Mouse (Mus musculus) forebrain, postnatal 0 days (tissue): Measurements from ENCODE around the gene Krt80. TPM values are rescaled to one million over a fixed set of nuclear protein-coding genes. Genes with fewer than 3 reads are reported as not detected.

Experiments
- ATAC-seq: fragments of 200-750 bp; cut with Nextera tagmentation; 2 replicates; pipeline ENCODE4 v1.8.0; 2017; ENCODE audit warnings: mild to moderate bottlenecking, moderate library complexity
- DNase-seq: peaks from one replicate; pipeline ENCODE4 v3.0.0-alpha.2; 2015
- H3K27ac ChIP-seq: fragments of 300-500 bp; sonication (generic); 2 replicates; pipeline ENCODE4 v1.5.1; 2014; ENCODE audit warnings: low read depth, mild to moderate bottlenecking, antibody characterized with exemption, low read length, moderate library complexity, mixed read lengths
- H3K27me3 ChIP-seq: fragments of 300-500 bp; sonication (generic); 2 replicates; pipeline ENCODE4 v1.6.1; 2014; ENCODE audit warnings: mild to moderate bottlenecking, low read length, mixed read lengths; ENCODE audit not compliant: insufficient read depth
- H3K36me3 ChIP-seq: fragments of 300-500 bp; sonication (generic); 2 replicates; pipeline ENCODE4 v1.6.1; 2014; ENCODE audit warnings: mild to moderate bottlenecking, moderate library complexity; ENCODE audit not compliant: insufficient read depth
- H3K4me1 ChIP-seq: fragments of 300-500 bp; sonication (generic); 2 replicates; pipeline ENCODE4 v1.6.1; 2014; ENCODE audit warnings: antibody characterized with exemption; ENCODE audit not compliant: insufficient read depth
- H3K4me2 ChIP-seq: fragments of 300-500 bp; sonication (generic); 2 replicates; pipeline ENCODE4 v1.6.1; 2014; ENCODE audit warnings: low read depth, mild to moderate bottlenecking, moderate library complexity
- H3K4me3 ChIP-seq: fragments of 300-500 bp; sonication (generic); 2 replicates; pipeline ENCODE4 v1.5.1; 2014; ENCODE audit warnings: low read depth, low read length, mixed read lengths
- H3K9ac ChIP-seq: fragments of 300-500 bp; sonication (generic); 2 replicates; pipeline ENCODE4 v1.6.1; 2014; ENCODE audit warnings: mild to moderate bottlenecking
- H3K9me3 ChIP-seq: fragments of 300-500 bp; sonication (generic); 2 replicates; pipeline ENCODE4 v1.6.1; 2016; ENCODE audit warnings: low read length
- CTCF ChIP-seq: sonication (generic); IDR thresholded peaks from 2 replicates; pipeline ENCODE4 v1.5.1; 2016; ENCODE audit warnings: antibody characterized with exemption, control low read depth, low read depth
- WGBS: fragments of 180-500 bp; shearing (Covaris S2); extraction: QIAGEN DNeasy Blood & Tissue Kit; methylation state at CpG from one replicate; pipeline ENCODE4 v1.1.7; 2014; 5-methylcytosine and 5-hydroxymethylcytosine counted together
- polyA plus RNA-seq: library from polyadenylated mRNA; unstranded; fragments of >200 nt; fragmentation: Nextera tagmentation; extraction: Ambion mirVana; gene quantifications from 2 replicates; pipeline ENCODE4 v1.2.1, GENCODE M21; 2015
- total RNA-seq: library from RNA; depleted of rRNA; stranded (reverse); fragments of >200 nt; gene quantifications from 2 replicates; pipeline ENCODE4 v1.2.3, GENCODE M21; 2014

Krt80 gene
- total and polyA plus RNA-seq, 2 experiments from 2014 or later: 0.16 to 0.29 TPM

GRCm38 (mm10) chr15:101375956-101376775 lies 6.2 kb upstream of the Krt80 start:
- WGBS: 67% methylated on average over 6 of the region's 6 CpGs
- no peaks in the 10 kb centered on the region for H3K9me3 ChIP-seq
- H3K4me2 ChIP-seq: no peak overlapping the region
- H3K27me3 ChIP-seq: no peaks in the 10 kb centered on the region
- no peaks in the 10 kb centered on the region for H3K36me3 ChIP-seq
- no peak for DNase-seq
- H3K4me1 ChIP-seq: 0 out of 2 replicates have a peak, but pooled peaks cover 4% of the 10 kb centered on the region
- no peak overlapping the region for H3K27ac ChIP-seq
- H3K4me3 ChIP-seq: no peak overlapping the region
- no peak for TF ChIP-seq CTCF
- no peak for ATAC-seq
- no peak overlapping the region for H3K9ac ChIP-seq

GRCm38 (mm10) chr15:101374879-101375278 lies 4.9 kb upstream of the Krt80 start:
- Histone ChIP-seq H3K27ac (no peak overlapping the region), H3K4me3 (no peak overlapping the region), H3K36me3 (no peaks in the 10 kb centered on the region), H3K9ac (no peak overlapping the region), H3K4me2 (no peak overlapping the region), H3K9me3 (no peaks in the 10 kb centered on the region), H3K4me1 (0 out of 2 replicates have a peak, but pooled peaks cover 4% of the 10 kb centered on the region), H3K27me3 (no peaks in the 10 kb centered on the region)
- TF ChIP-seq CTCF: no peak
- WGBS: 70% methylated on average over 4 of the region's 4 CpGs
- ATAC-seq (no peak), DNase-seq (no peak)

DNA sequence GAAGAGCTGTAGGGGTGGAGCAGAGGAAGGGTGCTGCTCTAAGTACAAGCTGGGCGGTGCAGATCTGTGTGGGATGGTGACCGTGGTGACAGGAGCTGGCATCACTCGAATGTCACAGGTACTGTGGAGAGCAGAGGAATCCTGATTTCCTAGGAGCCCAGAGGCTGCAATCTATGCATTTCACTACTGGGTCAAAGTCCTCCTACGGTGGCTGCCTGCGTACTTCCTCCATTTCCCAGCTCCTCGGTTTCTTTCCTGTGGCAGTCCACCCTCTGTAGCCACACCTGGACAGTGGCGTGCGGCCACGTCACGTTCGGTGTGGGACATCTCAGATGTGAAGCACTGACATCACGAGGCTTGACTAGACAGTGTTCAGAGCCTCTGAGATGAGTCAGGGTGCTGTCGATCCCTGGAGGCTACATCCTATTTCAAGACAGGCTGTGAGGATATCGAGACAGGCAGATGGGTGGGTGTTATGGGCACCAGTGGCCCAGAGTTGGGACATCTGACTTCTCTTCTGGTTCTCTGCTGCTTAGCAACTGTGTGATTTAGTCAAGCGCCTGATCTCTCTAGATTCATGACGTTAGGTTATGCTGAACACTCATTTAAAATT lies 3.4 kb upstream of the Krt80 start:
- Histone ChIP-seq H3K4me3 (no peak overlapping the region), H3K9me3 (no peaks in the 10 kb centered on the region), H3K4me2 (no peak overlapping the region), H3K27me3 (no peaks in the 10 kb centered on the region), H3K4me1 (0 out of 2 replicates have a peak, but pooled peaks cover 4% of the 10 kb centered on the region), H3K27ac (no peak overlapping the region), H3K9ac (no peak overlapping the region), H3K36me3 (no peaks in the 10 kb centered on the region)
- DNase-seq: peak; percentile 28
- peak; percentile 86 for ATAC-seq
- WGBS: 81% methylated on average over 16 of the region's 16 CpGs
- no peak for TF ChIP-seq CTCF

DNA sequence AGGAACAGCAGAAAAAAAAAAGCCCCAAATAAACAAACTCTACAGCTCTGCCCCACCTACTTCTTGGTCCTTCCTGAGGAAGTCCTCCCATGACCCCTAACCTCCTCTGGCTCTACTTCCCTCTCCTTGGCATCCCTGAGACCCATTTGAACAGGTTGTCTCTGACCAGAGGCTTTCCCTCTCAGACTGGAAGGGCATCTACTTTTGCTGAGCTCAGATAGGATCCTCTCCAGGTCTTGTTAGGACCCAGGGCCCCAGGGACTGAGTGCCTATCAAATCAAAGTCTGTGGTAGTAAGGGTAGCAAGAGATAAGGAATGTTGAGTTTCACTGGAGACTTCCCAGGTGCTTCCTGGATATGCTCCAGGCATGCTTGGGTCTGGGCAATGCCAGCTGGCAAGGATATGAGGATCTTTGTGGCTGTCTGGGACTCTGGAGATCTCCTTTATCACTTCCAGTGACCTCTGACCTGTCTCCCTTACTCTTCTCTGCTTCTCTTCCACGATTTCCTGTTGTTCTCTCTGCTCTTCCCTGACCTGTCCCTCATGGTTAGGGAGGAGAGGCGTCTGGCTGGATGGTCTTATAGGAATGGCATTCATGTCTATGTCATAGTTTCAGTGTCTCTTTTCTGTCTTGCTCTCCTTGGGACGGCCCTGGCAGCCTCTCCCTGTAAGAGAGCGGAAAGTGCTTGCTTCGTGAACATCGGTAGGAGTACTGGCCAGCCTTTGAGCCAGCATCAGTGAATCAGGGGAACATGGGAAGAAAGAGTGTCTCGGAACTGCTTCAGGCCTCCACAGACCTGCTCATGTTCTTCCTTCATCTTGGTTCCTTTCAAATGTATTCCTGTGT lies 2.4 kb upstream of the Krt80 start:
- WGBS: 72% methylated on average over 7 of the region's 7 CpGs
- H3K9ac ChIP-seq: no peak overlapping the region
- ATAC-seq (no peak), DNase-seq (no peak)
- TF ChIP-seq CTCF: no peak
- H3K4me2 ChIP-seq: no peak overlapping the region
- no peak overlapping the region for H3K4me3 ChIP-seq
- H3K4me1 ChIP-seq: 0 out of 2 replicates have a peak, but pooled peaks cover 4% of the 10 kb centered on the region
- H3K27me3 ChIP-seq: no peaks in the 10 kb centered on the region
- H3K27ac ChIP-seq: no peak overlapping the region
- no peaks in the 10 kb centered on the region for H3K9me3 ChIP-seq
- H3K36me3 ChIP-seq: no peaks in the 10 kb centered on the region

- H3K4me1 ChIP-seq: 0 out of 2 replicates have a peak, but pooled peaks cover 4% of the 10 kb centered on the region
- WGBS: 80% methylated on average over 15 of the region's 15 CpGs
- no peak overlapping the region for H3K4me2 ChIP-seq
- H3K36me3 ChIP-seq: no peaks in the 10 kb centered on the region
- H3K4me3 ChIP-seq: no peak overlapping the region
- ATAC-seq: no peak
- H3K9me3 ChIP-seq: no peaks in the 10 kb centered on the region
- no peak for TF ChIP-seq CTCF
- H3K9ac ChIP-seq: no peak overlapping the region
- no peak overlapping the region for H3K27ac ChIP-seq
- no peaks in the 10 kb centered on the region for H3K27me3 ChIP-seq
- no peak for DNase-seq
Observed at GRCm38 (mm10) chr15:101371141-101371985, 1.4 kb upstream of the Krt80 start.

- no peak for TF ChIP-seq CTCF
- WGBS: 34% methylated on average over 12 of the region's 12 CpGs
- H3K4me1 ChIP-seq: 0 out of 2 replicates have a peak, but pooled peaks cover 4% of the 10 kb centered on the region
Observed at GRCm38 (mm10) chr15:101369382-101370100, 421 bp downstream of the Krt80 start.

More at GRCm38 (mm10) chr15:101369382-101370100, 421 bp downstream of the Krt80 start:
- Histone ChIP-seq H3K4me2 (no peak overlapping the region), H3K4me3 (no peak overlapping the region), H3K27me3 (no peaks in the 10 kb centered on the region), H3K27ac (no peak overlapping the region), H3K9ac (no peak overlapping the region), H3K36me3 (no peaks in the 10 kb centered on the region), H3K9me3 (no peaks in the 10 kb centered on the region)
- DNase-seq: no peak
- ATAC-seq: no peak
